Mouse (Mus musculus): ENCODE data around the gene Rbm44. TPM values are rescaled to one million over a fixed set of nuclear protein-coding genes. Genes with fewer than 3 reads are reported as not detected.

Gene Rbm44
- polyA plus RNA-seq, 1 experiment from 2014 or later: 0.14 TPM

DNA sequence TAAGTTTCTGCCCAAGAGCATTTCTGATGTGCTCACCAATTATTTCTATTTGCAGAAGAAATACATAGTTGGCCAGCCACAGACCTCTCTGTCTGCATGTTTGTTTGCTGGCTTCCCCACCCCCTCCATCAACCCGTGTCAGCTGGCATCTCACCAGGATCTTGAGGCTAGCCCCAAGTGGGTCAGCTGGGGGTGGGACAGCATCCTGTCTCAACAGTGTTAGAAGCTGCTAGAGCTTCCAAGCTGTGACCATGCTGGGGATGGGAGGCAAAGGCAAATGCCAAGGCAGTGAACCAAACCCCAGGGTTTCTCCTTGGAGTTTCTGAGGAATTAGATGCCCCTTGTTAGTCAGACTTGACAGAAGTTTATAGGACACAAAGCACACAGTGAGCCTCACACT is 71.1 kb downstream of the Rbm44 start:
- Histone ChIP-seq H3K9me3 (no peaks in the 10 kb centered on the region), H3K27me3 (no peaks in the 10 kb centered on the region), H3K9ac (replicated peaks) (no peak overlapping the region), H3K4me1 (peaks cover 7% of the 10 kb centered on the region; the same call in 1 of the 2 replicates), H3K4me2 (replicated peaks) (no peak overlapping the region), H3K4me3 (no peak overlapping the region), H3K36me3 (no peaks in the 10 kb centered on the region), H3K27ac (replicated peaks) (no peak overlapping the region)
- no peak for ATAC-seq (replicated peaks)
- 50% methylated on average over 1 of the region's 1 CpGs for WGBS

- no peak for ATAC-seq (replicated peaks)
- WGBS: 69% methylated on average over 10 of the region's 10 CpGs
- H3K27me3 ChIP-seq: no peaks in the 10 kb centered on the region
- H3K9ac ChIP-seq (replicated peaks): no peak overlapping the region
- no peak overlapping the region for H3K27ac ChIP-seq (replicated peaks)
- H3K4me2 ChIP-seq (replicated peaks): no peak overlapping the region
- H3K36me3 ChIP-seq: no peaks in the 10 kb centered on the region
- H3K4me1 ChIP-seq: peaks cover 3% of the 10 kb centered on the region; the same call in 1 of the 2 replicates
- H3K9me3 ChIP-seq: no peaks in the 10 kb centered on the region
- H3K4me3 ChIP-seq: no peak overlapping the region
These were observed 71.8 kb downstream of the Rbm44 start for GRCm38 (mm10) chr1:91216504-91217267.

DNA sequence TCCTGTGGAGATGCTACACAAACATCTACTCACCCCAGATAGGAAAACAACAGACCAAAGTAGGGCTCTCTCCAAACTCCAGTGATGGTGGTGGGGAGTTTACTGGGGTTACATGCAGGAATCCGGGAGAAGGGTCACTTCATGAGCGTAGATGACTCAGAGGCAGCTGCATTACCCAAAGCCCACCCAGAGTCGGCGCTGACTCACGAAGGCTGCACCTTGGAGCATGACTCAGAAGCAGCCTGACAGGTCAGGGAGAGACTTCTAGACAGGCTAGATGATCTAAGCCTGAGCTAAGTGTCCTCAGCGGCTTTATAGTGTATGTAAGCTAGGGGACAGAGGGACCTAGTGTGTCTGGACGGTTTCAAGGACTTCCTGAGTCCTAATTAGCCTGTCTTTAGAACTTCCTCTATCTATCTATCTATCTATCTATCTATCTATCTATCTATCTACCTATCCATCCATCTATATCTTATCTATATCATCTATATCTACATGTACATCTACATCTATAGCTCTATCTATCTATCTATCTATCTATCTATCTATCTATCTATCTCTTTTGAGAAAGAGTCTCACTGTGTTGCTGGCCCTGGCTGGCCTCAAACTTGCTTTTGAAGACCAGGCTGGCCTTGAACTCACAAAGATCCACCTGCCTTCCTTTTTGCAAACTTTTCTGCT is 74.9 kb downstream of the Rbm44 start:
- H3K9me3 ChIP-seq: no peaks in the 10 kb centered on the region
- no peaks in the 10 kb centered on the region for H3K4me1 ChIP-seq
- no peak overlapping the region for H3K27ac ChIP-seq (replicated peaks)
- H3K27me3 ChIP-seq: no peaks in the 10 kb centered on the region
- H3K4me3 ChIP-seq: no peak overlapping the region
- ATAC-seq (replicated peaks): no peak
- H3K36me3 ChIP-seq: no peaks in the 10 kb centered on the region
- H3K9ac ChIP-seq (replicated peaks): no peak overlapping the region
- 88% methylated on average over 7 of the region's 7 CpGs for WGBS
- no peak overlapping the region for H3K4me2 ChIP-seq (replicated peaks)

DNA sequence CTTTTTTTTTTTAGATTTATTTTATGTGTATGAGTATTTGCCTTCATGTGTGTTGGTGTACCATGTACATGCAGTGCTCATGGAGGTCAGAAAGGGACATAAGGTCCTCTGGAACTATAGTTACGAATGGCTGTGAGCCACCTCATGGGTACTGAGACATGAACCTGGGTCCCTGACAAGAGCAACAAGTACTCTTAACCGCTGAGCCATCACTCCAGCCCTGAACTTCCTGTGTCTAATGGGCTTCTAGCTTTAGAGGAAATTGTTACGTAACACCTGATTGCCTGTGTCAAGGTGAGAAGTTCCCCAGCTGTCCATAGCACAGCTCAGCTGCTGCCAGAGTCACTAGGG is 75.4 kb downstream of the Rbm44 start:
- no peak for ATAC-seq (replicated peaks)
- no peaks in the 10 kb centered on the region for H3K36me3 ChIP-seq

More for the DNA sequence above, 75.4 kb downstream of the Rbm44 start:
- H3K4me2 ChIP-seq (replicated peaks): no peak overlapping the region
- no peak overlapping the region for H3K4me3 ChIP-seq
- no peak overlapping the region for H3K27ac ChIP-seq (replicated peaks)
- no peaks in the 10 kb centered on the region for H3K4me1 ChIP-seq
- WGBS: 90% methylated on average over 3 of the region's 3 CpGs
- no peak overlapping the region for H3K9ac ChIP-seq (replicated peaks)
- H3K27me3 ChIP-seq: no peaks in the 10 kb centered on the region
- H3K9me3 ChIP-seq: no peaks in the 10 kb centered on the region

Other genes starting within 250 kb of the Rbm44 start
- gene Mlph, start 230.0 kb upstream of the Rbm44 start, polyA plus RNA-seq (2015; fragmentation: Nextera tagmentation; extraction: Ambion mirVana): 0.11 and 0.45 TPM in 2 replicates
- gene Prlh, start 192.0 kb upstream of the Rbm44 start, polyA plus RNA-seq (2015; fragmentation: Nextera tagmentation; extraction: Ambion mirVana): not detected in 2 replicates
- gene Rab17, start 175.4 kb upstream of the Rbm44 start, polyA plus RNA-seq (2015; fragmentation: Nextera tagmentation; extraction: Ambion mirVana): 0.18 and 0.20 TPM in 2 replicates
- 37.5 and 38.3 TPM in 2 replicates for gene Lrrfip1, start 146.4 kb upstream of the Rbm44 start, polyA plus RNA-seq (2015; fragmentation: Nextera tagmentation; extraction: Ambion mirVana)
- 3.2 and 3.3 TPM in 2 replicates for gene Ramp1, start 34.7 kb downstream of the Rbm44 start, polyA plus RNA-seq (2015; fragmentation: Nextera tagmentation; extraction: Ambion mirVana)
- 68.7 and 70.3 TPM in 2 replicates for gene Ube2f, start 105.2 kb downstream of the Rbm44 start, polyA plus RNA-seq (2015; fragmentation: Nextera tagmentation; extraction: Ambion mirVana)
- gene Scly, start 153.2 kb downstream of the Rbm44 start, polyA plus RNA-seq (2015; fragmentation: Nextera tagmentation; extraction: Ambion mirVana): 7.9 and 9.1 TPM in 2 replicates
- 0.06 and 0.10 TPM in 2 replicates for gene Espnl, start 177.0 kb downstream of the Rbm44 start, polyA plus RNA-seq (2015; fragmentation: Nextera tagmentation; extraction: Ambion mirVana)
- 0.08 TPM in 1 of 2 replicates, not detected in the other for gene Klhl30, start 205.9 kb downstream of the Rbm44 start, polyA plus RNA-seq (2015; fragmentation: Nextera tagmentation; extraction: Ambion mirVana)
- 0.20 TPM in 2 replicates for gene Erfe, start 221.3 kb downstream of the Rbm44 start, polyA plus RNA-seq (2015; fragmentation: Nextera tagmentation; extraction: Ambion mirVana)

Data from forebrain, embryonic 15.5 days (tissue).